Mouse (Mus musculus): ENCODE measurements around the gene Slc35c2. TPM values are rescaled to one million over a fixed set of nuclear protein-coding genes. Genes with fewer than 3 reads are reported as not detected.

The Slc35c2 gene
- polyA plus RNA-seq, 3 experiments from 2014 or later = 36.4 to 44.9 (median 44.1) TPM

GRCm38 (mm10) chr2:165234613-165235291 lies 52.9 kb downstream of the Slc35c2 start, which contains the start of gene Cdh22:
TSS of gene Cdh22 (minus strand) at chr2:165234853.
- no peak for ATAC-seq

DNA sequence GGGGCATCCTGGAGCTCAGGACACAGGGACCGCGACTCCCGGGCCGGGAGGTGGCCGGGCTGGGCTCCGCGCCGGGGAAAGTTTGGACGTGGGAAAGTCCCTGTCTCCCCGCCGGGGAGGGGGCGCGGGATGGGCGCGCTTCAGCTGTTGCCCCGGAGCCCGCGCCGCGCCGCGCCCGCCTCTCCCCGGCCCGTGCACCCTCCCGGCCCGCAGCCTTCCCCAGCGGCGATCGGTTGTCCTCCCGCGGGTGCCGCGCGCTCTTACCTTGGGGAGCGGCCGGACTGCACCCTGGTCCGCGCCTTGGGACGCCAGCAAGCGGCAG lies 53.4 kb downstream of the Slc35c2 start:
- ATAC-seq = no peak

GRCm38 (mm10) chr2:165233491-165234290 lies 54.0 kb downstream of the Slc35c2 start:
- no peak for ATAC-seq

- ATAC-seq = no peak
These were observed 58.6 kb downstream of the Slc35c2 start for GRCm38 (mm10) chr2:165229050-165229449.

Other genes starting within 250 kb of the Slc35c2 start
- 1 to 10 TPM; 1.9 to 2.7 (median 2.2) TPM for gene Cd40, start 232.2 kb downstream of the Slc35c2 start, polyA plus RNA-seq (2017; shearing (Covaris generic))
- not detected for gene 1700025C18Rik, start 197.1 kb downstream of the Slc35c2 start, polyA plus RNA-seq (2017; shearing (Covaris generic))
- not detected for gene Cdh22, start 53.0 kb downstream of the Slc35c2 start, polyA plus RNA-seq (2017; shearing (Covaris generic))
- gene Elmo2, start 38.6 kb upstream of the Slc35c2 start, polyA plus RNA-seq (2017; shearing (Covaris generic)) = 10 to 100 TPM; 36.8 to 43.5 (median 42.5) TPM
- not detected for gene Zfp663, start 80.9 kb upstream of the Slc35c2 start, polyA plus RNA-seq (2017; shearing (Covaris generic))
- gene Zfp334, start 100.4 kb upstream of the Slc35c2 start, polyA plus RNA-seq (2017; shearing (Covaris generic)) = not detected
- not detected for gene Ocstamp, start 112.5 kb upstream of the Slc35c2 start, polyA plus RNA-seq (2017; shearing (Covaris generic))
- not detected for gene Slc13a3, start 185.4 kb upstream of the Slc35c2 start, polyA plus RNA-seq (2017; shearing (Covaris generic))
- gene Trp53rka, start 205.5 kb upstream of the Slc35c2 start, polyA plus RNA-seq (2017; shearing (Covaris generic)) = 1 to 10 TPM; 3.5 to 5.0 (median 4.3) TPM
- gene Slc2a10, start 215.9 kb upstream of the Slc35c2 start, polyA plus RNA-seq (2017; shearing (Covaris generic)) = not detected

Measured in inflammation-experienced regulatory T-cells, adult 6 months (primary cell).